Mouse (Mus musculus): Measurements from ENCODE around the gene Trmt61a.

DNA sequence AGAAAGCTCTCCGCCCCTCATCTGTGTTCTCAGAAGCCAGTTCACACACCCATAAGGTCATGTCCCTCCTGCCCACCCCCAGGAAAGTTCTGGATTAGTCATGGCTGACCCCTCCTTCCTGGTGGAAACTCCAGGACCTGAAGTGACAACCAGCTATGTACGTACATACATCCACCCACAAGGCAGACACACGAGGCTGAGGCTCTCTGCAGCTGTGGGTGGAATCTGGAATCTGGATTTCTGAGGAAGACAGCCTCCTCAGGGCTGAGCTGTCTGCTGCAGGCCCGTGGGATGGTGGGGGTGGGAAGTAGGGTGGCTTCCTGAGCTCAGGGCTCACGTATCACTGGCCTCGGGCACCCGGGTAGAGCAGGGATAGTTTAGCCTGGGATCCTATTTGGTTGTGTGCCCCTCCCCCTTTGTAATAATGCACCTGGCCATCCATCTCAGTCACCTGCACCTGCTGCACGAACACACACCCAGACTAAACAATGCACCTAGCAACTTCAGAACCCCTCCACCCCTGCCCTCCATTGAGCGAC is 23.1 kb downstream of the Trmt61a start:
- TF ChIP-seq CTCF (IDR thresholded peaks at IDR 0.05; ENCODE audit: insufficient read depth, low read length) (no peak), POLR2A (IDR thresholded peaks at IDR 0.05; ENCODE audit: borderline replicate concordance, extremely low read depth, low read depth, low read length) (no peak)

All from lung, adult 2 months (tissue).